Mouse (Mus musculus): ENCODE results near the gene Znrf3. TPM values are rescaled to one million over a fixed set of nuclear protein-coding genes. Genes with fewer than 3 reads are reported as not detected.

Gene Znrf3
- polyA plus RNA-seq, 1 experiment = 4.3 TPM

- no peak for DNase-seq (ENCODE audit: low read depth in 1 of 2, low spot score in 2 of 2)
- WGBS = 93% methylated on average over 6 of the region's 6 CpGs
- Histone ChIP-seq H3K4me1 (ENCODE audit: control insufficient read depth, insufficient read depth, insufficient read length) (no peaks in the 10 kb centered on the region), H3K27me3 (ENCODE audit: control insufficient read depth, insufficient read depth, low read length) (no peaks in the 10 kb centered on the region), H3K27ac (ENCODE audit: insufficient read depth, low read length) (no peak overlapping the region), H3K4me3 (ENCODE audit: extremely low read depth, insufficient read depth, insufficient read length) (no peak overlapping the region), H3K36me3 (ENCODE audit: control insufficient read depth, insufficient read depth, low read length) (no peaks in the 10 kb centered on the region)
- no peak for TF ChIP-seq POLR2A (IDR thresholded peaks at IDR 0.05; ENCODE audit: low read depth, low read length)
- no peak for TF ChIP-seq CTCF (IDR thresholded peaks at IDR 0.05; ENCODE audit: extremely low read depth, insufficient read depth, insufficient read length, insufficient replicate concordance)
Observed at GRCm38 (mm10) chr11:5325217-5325616, 119.4 kb downstream of the Znrf3 start.

DNA sequence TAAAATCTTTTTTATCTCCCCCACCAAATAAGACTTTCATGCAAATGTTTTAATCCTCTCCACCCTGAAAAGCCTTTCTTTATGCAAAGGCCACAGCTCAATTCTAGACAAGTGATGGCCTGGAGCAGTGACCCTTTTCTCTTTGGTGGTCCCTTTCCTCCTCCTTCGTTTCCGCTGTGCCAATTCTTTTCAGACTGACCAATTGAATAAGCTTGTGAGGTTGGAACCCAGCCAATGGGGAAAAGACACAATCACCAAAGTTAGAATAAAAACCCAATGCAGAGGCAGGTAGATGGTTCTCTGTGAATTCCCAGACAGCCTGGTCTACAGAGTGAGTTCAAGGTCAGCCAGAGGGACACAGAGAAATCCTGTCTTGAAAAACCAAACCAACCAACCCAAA is 120.4 kb downstream of the Znrf3 start:
- no peak overlapping the region for H3K4me3 ChIP-seq (ENCODE audit: extremely low read depth, insufficient read depth, insufficient read length)
- H3K27me3 ChIP-seq (ENCODE audit: control insufficient read depth, insufficient read depth, low read length) = no peaks in the 10 kb centered on the region
- H3K27ac ChIP-seq (ENCODE audit: insufficient read depth, low read length) = no peak overlapping the region
- DNase-seq (ENCODE audit: low read depth in 1 of 2, low spot score in 2 of 2) = no peak
- 82% methylated on average over 2 of the region's 2 CpGs for WGBS
- TF ChIP-seq CTCF (IDR thresholded peaks at IDR 0.05; ENCODE audit: extremely low read depth, insufficient read depth, insufficient read length, insufficient replicate concordance) (no peak), POLR2A (IDR thresholded peaks at IDR 0.05; ENCODE audit: low read depth, low read length) (no peak)
- no peaks in the 10 kb centered on the region for H3K4me1 ChIP-seq (ENCODE audit: control insufficient read depth, insufficient read depth, insufficient read length)
- H3K36me3 ChIP-seq (ENCODE audit: control insufficient read depth, insufficient read depth, low read length) = no peaks in the 10 kb centered on the region

DNA sequence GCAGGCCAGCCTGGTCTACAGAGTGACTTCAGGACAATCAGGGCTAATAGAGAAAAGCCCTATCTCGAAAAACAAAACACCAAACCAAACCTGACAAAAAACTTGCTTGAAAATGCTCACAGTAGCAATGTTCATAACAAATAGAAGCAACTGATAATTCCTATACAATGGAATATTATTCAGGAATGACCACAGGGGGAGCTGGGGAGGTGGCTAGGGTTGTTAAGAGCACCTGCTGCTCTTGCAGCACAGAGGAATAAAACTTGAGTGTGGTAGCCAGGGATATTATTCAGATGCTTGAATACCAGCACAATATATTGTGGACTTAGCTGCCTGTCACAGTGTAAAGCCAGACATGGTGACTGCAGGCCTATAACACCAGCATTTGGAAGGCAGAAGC is 123.0 kb downstream of the Znrf3 start:
- Histone ChIP-seq H3K27me3 (ENCODE audit: control insufficient read depth, insufficient read depth, low read length) (no peaks in the 10 kb centered on the region), H3K27ac (ENCODE audit: insufficient read depth, low read length) (no peak overlapping the region), H3K36me3 (ENCODE audit: control insufficient read depth, insufficient read depth, low read length) (no peaks in the 10 kb centered on the region), H3K4me3 (ENCODE audit: extremely low read depth, insufficient read depth, insufficient read length) (no peak overlapping the region), H3K4me1 (ENCODE audit: control insufficient read depth, insufficient read depth, insufficient read length) (no peaks in the 10 kb centered on the region)
- 90% methylated on average over 1 of the region's 1 CpGs for WGBS
- TF ChIP-seq CTCF (IDR thresholded peaks at IDR 0.05; ENCODE audit: extremely low read depth, insufficient read depth, insufficient read length, insufficient replicate concordance) (no peak), POLR2A (IDR thresholded peaks at IDR 0.05; ENCODE audit: low read depth, low read length) (no peak)
- DNase-seq (ENCODE audit: low read depth in 1 of 2, low spot score in 2 of 2) = no peak

GRCm38 (mm10) chr11:5318976-5319375 is 125.7 kb downstream of the Znrf3 start:
- no peak for TF ChIP-seq POLR2A (IDR thresholded peaks at IDR 0.05; ENCODE audit: low read depth, low read length)
- no peak for TF ChIP-seq CTCF (IDR thresholded peaks at IDR 0.05; ENCODE audit: extremely low read depth, insufficient read depth, insufficient read length, insufficient replicate concordance)
- H3K27ac ChIP-seq (ENCODE audit: insufficient read depth, low read length) = no peak overlapping the region
- H3K27me3 ChIP-seq (ENCODE audit: control insufficient read depth, insufficient read depth, low read length) = no peaks in the 10 kb centered on the region
- 83% methylated on average over 2 of the region's 2 CpGs for WGBS
- no peaks in the 10 kb centered on the region for H3K4me1 ChIP-seq (ENCODE audit: control insufficient read depth, insufficient read depth, insufficient read length)
- H3K4me3 ChIP-seq (ENCODE audit: extremely low read depth, insufficient read depth, insufficient read length) = no peak overlapping the region
- no peaks in the 10 kb centered on the region for H3K36me3 ChIP-seq (ENCODE audit: control insufficient read depth, insufficient read depth, low read length)
- no peak for DNase-seq (ENCODE audit: low read depth in 1 of 2, low spot score in 2 of 2)

GRCm38 (mm10) chr11:5318035-5318775 is 126.4 kb downstream of the Znrf3 start:
- H3K36me3 ChIP-seq (ENCODE audit: control insufficient read depth, insufficient read depth, low read length) = no peaks in the 10 kb centered on the region
- DNase-seq (ENCODE audit: low read depth in 1 of 2, low spot score in 2 of 2) = no peak
- TF ChIP-seq POLR2A (IDR thresholded peaks at IDR 0.05; ENCODE audit: low read depth, low read length) = no peak
- no peak overlapping the region for H3K4me3 ChIP-seq (ENCODE audit: extremely low read depth, insufficient read depth, insufficient read length)
- H3K27me3 ChIP-seq (ENCODE audit: control insufficient read depth, insufficient read depth, low read length) = no peaks in the 10 kb centered on the region
- H3K4me1 ChIP-seq (ENCODE audit: control insufficient read depth, insufficient read depth, insufficient read length) = no peaks in the 10 kb centered on the region
- no peak overlapping the region for H3K27ac ChIP-seq (ENCODE audit: insufficient read depth, low read length)
- WGBS = 86% methylated on average over 8 of the region's 8 CpGs

DNA sequence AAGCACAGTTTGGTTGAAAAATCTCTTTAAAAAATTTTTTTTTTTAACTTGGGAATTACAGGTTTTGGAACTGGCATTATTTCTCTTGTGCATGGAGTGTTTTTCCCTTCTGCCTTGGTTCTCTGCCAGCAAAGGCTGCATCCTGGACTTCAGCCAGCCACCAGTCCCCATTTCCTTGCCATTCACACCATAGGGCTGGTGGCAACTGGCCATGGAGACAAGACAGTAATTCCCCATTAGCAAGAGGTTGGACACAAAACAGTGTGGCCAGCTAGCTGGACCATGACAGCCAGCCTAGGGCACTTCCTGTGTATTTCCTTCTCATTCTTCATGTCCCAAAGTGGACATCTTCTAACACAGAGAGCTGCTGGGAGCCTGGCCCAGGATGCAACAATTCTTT is 129.9 kb downstream of the Znrf3 start:
- no peak for TF ChIP-seq CTCF (IDR thresholded peaks at IDR 0.05; ENCODE audit: extremely low read depth, insufficient read depth, insufficient read length, insufficient replicate concordance)
- DNase-seq (ENCODE audit: low read depth in 1 of 2, low spot score in 2 of 2) = no peak
- Histone ChIP-seq H3K4me3 (ENCODE audit: extremely low read depth, insufficient read depth, insufficient read length) (no peak overlapping the region), H3K27ac (ENCODE audit: insufficient read depth, low read length) (no peak overlapping the region), H3K27me3 (ENCODE audit: control insufficient read depth, insufficient read depth, low read length) (no peaks in the 10 kb centered on the region), H3K36me3 (ENCODE audit: control insufficient read depth, insufficient read depth, low read length) (no peaks in the 10 kb centered on the region), H3K4me1 (ENCODE audit: control insufficient read depth, insufficient read depth, insufficient read length) (no peaks in the 10 kb centered on the region)

- Histone ChIP-seq H3K27me3 (ENCODE audit: control insufficient read depth, insufficient read depth, low read length) (no peaks in the 10 kb centered on the region), H3K36me3 (ENCODE audit: control insufficient read depth, insufficient read depth, low read length) (no peaks in the 10 kb centered on the region), H3K4me3 (ENCODE audit: extremely low read depth, insufficient read depth, insufficient read length) (no peak overlapping the region), H3K4me1 (ENCODE audit: control insufficient read depth, insufficient read depth, insufficient read length) (no peaks in the 10 kb centered on the region), H3K27ac (ENCODE audit: insufficient read depth, low read length) (no peak overlapping the region)
- DNase-seq (ENCODE audit: low read depth in 1 of 2, low spot score in 2 of 2) = no peak
- 83% methylated on average over 3 of the region's 3 CpGs for WGBS
- no peak for TF ChIP-seq CTCF (IDR thresholded peaks at IDR 0.05; ENCODE audit: extremely low read depth, insufficient read depth, insufficient read length, insufficient replicate concordance)
- TF ChIP-seq POLR2A (IDR thresholded peaks at IDR 0.05; ENCODE audit: low read depth, low read length) = no peak
Observed at GRCm38 (mm10) chr11:5314330-5314741, 130.3 kb downstream of the Znrf3 start.
